Mouse (Mus musculus): ENCODE results near the gene G6pdx. TPM values are rescaled to one million over a fixed set of nuclear protein-coding genes. Genes with fewer than 3 reads are reported as not detected.

G6pdx gene
- polyA plus RNA-seq, 3 experiments from 2014 or later, result 25.4 to 32.9 (median 31.4) TPM

Other genes with a start within 250 kb of the G6pdx start
- 100 to 1,000 TPM; 222 to 338 (median 279) TPM for gene Flna, start 179.4 kb downstream of the G6pdx start, polyA plus RNA-seq (2017; shearing (Covaris generic))
- gene Emd, start 174.5 kb downstream of the G6pdx start, polyA plus RNA-seq (2017; shearing (Covaris generic)), result 10 to 100 TPM; 22.4 to 91.9 (median 32.8) TPM
- gene Rpl10, start 158.4 kb downstream of the G6pdx start, polyA plus RNA-seq (2017; shearing (Covaris generic)), result 1,000 to 10,000 TPM in 1 of 3 experiments, 100 to 1,000 TPM in 2; 478 to 1,649 (median 679) TPM
- gene Taz, start 147.3 kb downstream of the G6pdx start, polyA plus RNA-seq (2017; shearing (Covaris generic)), result 10 to 100 TPM; 28.8 to 66.0 (median 58.8) TPM
- gene Dnase1l1, start 146.9 kb downstream of the G6pdx start, polyA plus RNA-seq (2017; shearing (Covaris generic)), result 10 to 100 TPM; 17.0 to 35.0 (median 23.7) TPM
- 100 to 1,000 TPM; 130 to 165 (median 156) TPM for gene Atp6ap1, start 132.1 kb downstream of the G6pdx start, polyA plus RNA-seq (2017; shearing (Covaris generic))
- gene Gdi1, start 124.2 kb downstream of the G6pdx start, polyA plus RNA-seq (2017; shearing (Covaris generic)), result 100 to 1,000 TPM; 167 to 342 (median 246) TPM
- 10 to 100 TPM; 54.7 to 72.5 (median 72.5) TPM for gene Fam50a, start 116.2 kb downstream of the G6pdx start, polyA plus RNA-seq (2017; shearing (Covaris generic))
- 1 to 10 TPM; 1.6 to 6.5 (median 4.6) TPM for gene Plxna3, start 100.1 kb downstream of the G6pdx start, polyA plus RNA-seq (2017; shearing (Covaris generic))
- 10 to 100 TPM; 70.0 to 79.0 (median 77.5) TPM for gene Lage3, start 75.6 kb downstream of the G6pdx start, polyA plus RNA-seq (2017; shearing (Covaris generic))
- gene Ubl4a, start 56.0 kb downstream of the G6pdx start, polyA plus RNA-seq (2017; shearing (Covaris generic)), result 10 to 100 TPM; 40.7 to 90.2 (median 68.6) TPM
- gene Slc10a3, start 55.8 kb downstream of the G6pdx start, polyA plus RNA-seq (2017; shearing (Covaris generic)), result 10 to 100 TPM; 18.1 to 31.3 (median 27.1) TPM
- 10 to 100 TPM; 15.0 to 30.8 (median 30.5) TPM for gene Fam3a, start 35.9 kb downstream of the G6pdx start, polyA plus RNA-seq (2017; shearing (Covaris generic))
- 10 to 100 TPM; 34.9 to 43.6 (median 39.3) TPM for gene Ikbkg, start 35.9 kb downstream of the G6pdx start, polyA plus RNA-seq (2017; shearing (Covaris generic))
- gene Gm6880, start 52.2 kb upstream of the G6pdx start, polyA plus RNA-seq (2017; shearing (Covaris generic)), result not detected
- gene Olfr1326-ps1, start 145.7 kb upstream of the G6pdx start, polyA plus RNA-seq (2017; shearing (Covaris generic)), result not detected
- gene Olfr1325, start 163.5 kb upstream of the G6pdx start, polyA plus RNA-seq (2017; shearing (Covaris generic)), result not detected
- not detected for gene Gm5640, start 216.4 kb upstream of the G6pdx start, polyA plus RNA-seq (2017; shearing (Covaris generic))